Mouse (Mus musculus): ENCODE data around the gene Ralgps1. TPM values are rescaled to one million over a fixed set of nuclear protein-coding genes. Genes with fewer than 3 reads are reported as not detected.

The Ralgps1 gene
- polyA plus RNA-seq, 2 experiments, result 3.5 to 5.4 TPM

DNA sequence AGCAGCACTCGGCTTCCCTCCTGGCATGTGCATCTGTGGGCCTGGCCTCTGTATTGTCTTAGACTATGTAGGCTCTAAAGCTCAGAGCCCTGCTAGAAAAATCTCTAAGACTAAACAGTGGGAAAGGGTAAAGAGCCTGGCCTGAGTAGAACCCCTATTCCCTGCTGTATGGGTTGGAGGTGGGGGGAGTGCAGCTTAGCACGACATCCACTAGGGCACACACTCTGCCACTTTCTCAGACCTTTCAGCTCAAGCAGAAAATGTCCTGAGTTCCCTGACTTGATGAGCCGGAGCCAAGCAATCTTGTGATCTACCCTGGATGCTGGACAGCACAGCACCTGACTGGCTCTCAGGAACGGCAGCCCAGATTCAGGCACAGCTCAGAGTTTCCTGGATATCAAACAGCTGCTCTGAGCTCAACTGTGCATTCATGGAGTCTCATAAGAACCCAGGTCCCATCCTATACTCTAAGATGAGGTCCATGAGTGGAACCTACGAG, 215.0 kb downstream of the Ralgps1 start:
- Histone ChIP-seq H3K4me2 (replicated peaks; ENCODE audit: low read depth, low read length, severe bottlenecking) (no peak overlapping the region), H3K36me3 (ENCODE audit: control insufficient read depth, insufficient read depth, low read length) (no peaks in the 10 kb centered on the region), H3K27me3 (ENCODE audit: control insufficient read depth, insufficient read depth, low read length) (no peaks in the 10 kb centered on the region), H3K9ac (ENCODE audit: low read depth, low read length, severe bottlenecking) (no peak overlapping the region), H3K27ac (replicated peaks; ENCODE audit: low read depth, low read length) (no peak overlapping the region), H3K9me3 (ENCODE audit: control insufficient read depth, low read length) (no peaks in the 10 kb centered on the region), H3K4me1 (ENCODE audit: control insufficient read depth, insufficient read depth, low read length) (peaks cover 17% of the 10 kb centered on the region), H3K4me3 (replicated peaks; ENCODE audit: low read length) (no peak overlapping the region)
- WGBS, result 80% methylated on average over 5 of the region's 5 CpGs
- no peak for TF ChIP-seq POLR2A (IDR thresholded peaks at IDR 0.05; ENCODE audit: borderline replicate concordance, extremely low read depth, insufficient read depth, insufficient read length)
- ATAC-seq (ENCODE audit: low FRiP score, low read depth) (no peak), DNase-seq (ENCODE audit: low spot score) (no peak)

DNA sequence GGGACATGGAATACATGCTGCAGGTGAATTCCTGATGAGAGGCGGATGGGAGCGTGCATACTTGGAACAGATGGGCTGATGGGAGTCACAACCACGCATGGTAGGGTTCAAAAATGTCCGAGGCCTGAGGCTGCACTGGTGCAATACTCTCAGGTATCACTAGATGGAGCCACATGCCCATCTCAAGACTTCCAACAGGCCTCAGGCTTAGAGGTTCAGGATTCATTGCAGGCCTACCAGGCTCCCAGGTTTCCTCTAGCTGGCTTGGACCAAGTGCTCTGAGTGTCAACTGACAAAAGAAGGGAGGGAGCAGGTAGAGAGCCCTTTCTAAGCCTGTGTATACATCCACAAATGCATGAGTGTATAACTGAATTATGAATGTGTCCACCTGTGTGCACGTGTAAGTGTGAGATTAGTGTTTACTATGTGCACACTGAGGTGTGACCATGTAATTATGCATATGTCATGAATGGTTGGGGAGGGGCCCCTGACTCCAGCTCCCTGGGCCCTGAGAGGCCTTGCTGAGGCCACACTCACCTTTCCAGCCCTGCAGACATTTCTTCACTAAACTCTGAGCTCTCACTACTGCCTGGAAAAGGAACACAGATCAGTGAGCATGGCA, 216.4 kb downstream of the Ralgps1 start:
- no peaks in the 10 kb centered on the region for H3K36me3 ChIP-seq (ENCODE audit: control insufficient read depth, insufficient read depth, low read length)
- no peak overlapping the region for H3K4me2 ChIP-seq (replicated peaks; ENCODE audit: low read depth, low read length, severe bottlenecking)
- H3K27me3 ChIP-seq (ENCODE audit: control insufficient read depth, insufficient read depth, low read length), result no peaks in the 10 kb centered on the region
- peaks cover 5% of the 10 kb centered on the region for H3K4me1 ChIP-seq (ENCODE audit: control insufficient read depth, insufficient read depth, low read length)
- H3K9ac ChIP-seq (ENCODE audit: low read depth, low read length, severe bottlenecking), result no peak overlapping the region
- no peak for TF ChIP-seq POLR2A (IDR thresholded peaks at IDR 0.05; ENCODE audit: borderline replicate concordance, extremely low read depth, insufficient read depth, insufficient read length)
- ATAC-seq (ENCODE audit: low FRiP score, low read depth) (peak; percentile 74; the same call in 1 of the 2 replicates), DNase-seq (ENCODE audit: low spot score) (peak; percentile 77)
- H3K27ac ChIP-seq (replicated peaks; ENCODE audit: low read depth, low read length), result no peak overlapping the region
- no peaks in the 10 kb centered on the region for H3K9me3 ChIP-seq (ENCODE audit: control insufficient read depth, low read length)
- H3K4me3 ChIP-seq (replicated peaks; ENCODE audit: low read length), result no peak overlapping the region
- WGBS, result 19% methylated on average over 5 of the region's 5 CpGs

GRCm38 (mm10) chr2:33146994-33147393, 224.3 kb downstream of the Ralgps1 start:
- Histone ChIP-seq H3K4me3 (replicated peaks; ENCODE audit: low read length) (no peak overlapping the region), H3K36me3 (ENCODE audit: control insufficient read depth, insufficient read depth, low read length) (no peaks in the 10 kb centered on the region), H3K9me3 (ENCODE audit: control insufficient read depth, low read length) (no peaks in the 10 kb centered on the region), H3K27ac (replicated peaks; ENCODE audit: low read depth, low read length) (no peak overlapping the region), H3K4me1 (ENCODE audit: control insufficient read depth, insufficient read depth, low read length) (no peaks in the 10 kb centered on the region), H3K27me3 (ENCODE audit: control insufficient read depth, insufficient read depth, low read length) (no peaks in the 10 kb centered on the region), H3K9ac (ENCODE audit: low read depth, low read length, severe bottlenecking) (no peak overlapping the region), H3K4me2 (replicated peaks; ENCODE audit: low read depth, low read length, severe bottlenecking) (no peak overlapping the region)
- TF ChIP-seq POLR2A (IDR thresholded peaks at IDR 0.05; ENCODE audit: borderline replicate concordance, extremely low read depth, insufficient read depth, insufficient read length), result no peak
- no peak for DNase-seq (ENCODE audit: low spot score)
- 67% methylated on average over 4 of the region's 4 CpGs for WGBS
- no peak for ATAC-seq (ENCODE audit: low FRiP score, low read depth)

DNA sequence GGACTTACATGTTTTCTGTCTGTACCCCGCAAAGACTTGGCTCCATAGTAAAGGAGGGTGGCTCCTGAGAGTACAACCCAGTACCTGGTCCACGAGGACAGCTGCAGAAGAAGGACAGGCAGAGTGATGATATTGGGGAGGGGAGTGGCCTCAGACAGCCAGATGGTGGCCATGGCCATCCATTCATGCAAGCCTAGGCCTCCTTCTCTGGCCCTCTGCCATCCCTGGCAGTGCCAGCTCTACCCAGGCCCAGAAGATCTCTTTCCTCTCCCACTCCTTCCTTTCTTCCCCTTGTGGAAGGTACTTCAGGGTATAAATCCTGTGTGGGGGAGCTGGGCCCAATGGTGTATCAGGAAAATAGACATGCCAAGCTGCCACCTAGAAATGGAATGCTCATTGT, 228.0 kb downstream of the Ralgps1 start:
- no peak overlapping the region for H3K4me3 ChIP-seq (replicated peaks; ENCODE audit: low read length)
- ATAC-seq (ENCODE audit: low FRiP score, low read depth) (no peak), DNase-seq (ENCODE audit: low spot score) (no peak)
- no peak overlapping the region for H3K27ac ChIP-seq (replicated peaks; ENCODE audit: low read depth, low read length)
- H3K27me3 ChIP-seq (ENCODE audit: control insufficient read depth, insufficient read depth, low read length), result no peaks in the 10 kb centered on the region
- no peak overlapping the region for H3K4me2 ChIP-seq (replicated peaks; ENCODE audit: low read depth, low read length, severe bottlenecking)
- WGBS, result 64% methylated on average over 2 of the region's 2 CpGs
- TF ChIP-seq POLR2A (IDR thresholded peaks at IDR 0.05; ENCODE audit: borderline replicate concordance, extremely low read depth, insufficient read depth, insufficient read length), result no peak
- H3K4me1 ChIP-seq (ENCODE audit: control insufficient read depth, insufficient read depth, low read length), result no peaks in the 10 kb centered on the region
- no peaks in the 10 kb centered on the region for H3K9me3 ChIP-seq (ENCODE audit: control insufficient read depth, low read length)
- H3K9ac ChIP-seq (ENCODE audit: low read depth, low read length, severe bottlenecking), result no peak overlapping the region
- no peaks in the 10 kb centered on the region for H3K36me3 ChIP-seq (ENCODE audit: control insufficient read depth, insufficient read depth, low read length)

GRCm38 (mm10) chr2:33138491-33138890, 232.8 kb downstream of the Ralgps1 start:
- Histone ChIP-seq H3K4me2 (replicated peaks; ENCODE audit: low read depth, low read length, severe bottlenecking) (no peak overlapping the region), H3K27ac (replicated peaks; ENCODE audit: low read depth, low read length) (no peak overlapping the region), H3K27me3 (ENCODE audit: control insufficient read depth, insufficient read depth, low read length) (0 out of 2 replicates have a peak, but pooled peaks cover 4% of the 10 kb centered on the region), H3K36me3 (ENCODE audit: control insufficient read depth, insufficient read depth, low read length) (no peaks in the 10 kb centered on the region), H3K4me3 (replicated peaks; ENCODE audit: low read length) (no peak overlapping the region), H3K4me1 (ENCODE audit: control insufficient read depth, insufficient read depth, low read length) (no peaks in the 10 kb centered on the region), H3K9ac (ENCODE audit: low read depth, low read length, severe bottlenecking) (no peak overlapping the region), H3K9me3 (ENCODE audit: control insufficient read depth, low read length) (no peaks in the 10 kb centered on the region)
- ATAC-seq (ENCODE audit: low FRiP score, low read depth), result no peak
- DNase-seq (ENCODE audit: low spot score), result no peak
- TF ChIP-seq POLR2A (IDR thresholded peaks at IDR 0.05; ENCODE audit: borderline replicate concordance, extremely low read depth, insufficient read depth, insufficient read length), result no peak
- WGBS, result 78% methylated on average over 2 of the region's 2 CpGs

Measured in limb, embryonic 14.5 days (tissue).